Mouse (Mus musculus) bone marrow macrophage, adult 2 months (primary cell): ENCODE data around the gene Foxk2. TPM values are rescaled to one million over a fixed set of nuclear protein-coding genes. Genes with fewer than 3 reads are reported as not detected.

Source experiments
- H3K27ac ChIP-seq: 2 replicates; pipeline ENCODE4 v1.5.1; 2012; ENCODE audit warnings: low read depth, low read length; ENCODE audit not compliant: insufficient read depth
- H3K4me1 ChIP-seq: 2 replicates; pipeline ENCODE4 v1.6.1; 2012; ENCODE audit warnings: low read length; ENCODE audit not compliant: control insufficient read depth, insufficient read depth
- H3K4me3 ChIP-seq: 2 replicates; pipeline ENCODE4 v1.5.1; 2012; ENCODE audit warnings: mild to moderate bottlenecking, low read length, moderate library complexity; ENCODE audit not compliant: insufficient read depth
- CTCF ChIP-seq: IDR thresholded peaks from 2 replicates; pipeline ENCODE4 v1.5.1; 2012; ENCODE audit warnings: low read depth, mild to moderate bottlenecking, low read length, moderate library complexity
- POLR2A ChIP-seq: IDR thresholded peaks from 2 replicates; pipeline ENCODE4 v1.6.1; 2012; ENCODE audit warnings: mild to moderate bottlenecking, low read depth, low read length, borderline replicate concordance
- polyA plus RNA-seq: library from polyadenylated mRNA; stranded (reverse); fragments of >200 nt; gene quantifications from 2 replicates; pipeline ENCODE4 v1.2.4, GENCODE M21; 2012; ENCODE audit not compliant: missing spikeins, insufficient read depth, insufficient read length

Gene Foxk2
- polyA plus RNA-seq, 1 experiment = 15.5 TPM

- H3K27ac ChIP-seq = no peak overlapping the region
- no peak overlapping the region for H3K4me3 ChIP-seq
- no peak for TF ChIP-seq CTCF
- peaks cover 38% of the 10 kb centered on the region for H3K4me1 ChIP-seq
Observed at GRCm38 (mm10) chr11:121231628-121232291, 28.0 kb upstream of the Foxk2 start.

GRCm38 (mm10) chr11:121232706-121233105, 27.1 kb upstream of the Foxk2 start:
- H3K4me1 ChIP-seq = peaks cover 31% of the 10 kb centered on the region

GRCm38 (mm10) chr11:121235475-121236238, 24.1 kb upstream of the Foxk2 start:
- peak overlapping the region; percentile 85; the same call in 1 of the 2 replicates for H3K27ac ChIP-seq
- TF ChIP-seq POLR2A (no peak), CTCF (no peak)
- no peak overlapping the region; the same call in 1 of the 2 replicates for H3K4me3 ChIP-seq
- peaks cover 25% of the 10 kb centered on the region for H3K4me1 ChIP-seq

More at GRCm38 (mm10) chr11:121232706-121233105, 27.1 kb upstream of the Foxk2 start:
- no peak overlapping the region for H3K4me3 ChIP-seq
- TF ChIP-seq POLR2A (no peak), CTCF (no peak)
- no peak overlapping the region for H3K27ac ChIP-seq

GRCm38 (mm10) chr11:121236564-121237344, 23.0 kb upstream of the Foxk2 start, which contains the start of gene Narf:
Gene Narf, plus strand, starts transcription at chr11:121237253.
- H3K27ac ChIP-seq = peak within 1 kb of the TSS; percentile 85
- peaks cover 25% of the 10 kb centered on the region for H3K4me1 ChIP-seq
- peak within 1 kb of the TSS; percentile 93 for H3K4me3 ChIP-seq
- TF ChIP-seq POLR2A = peak; percentile 87; the same call in 1 of the 2 replicates
- no peak for TF ChIP-seq CTCF

GRCm38 (mm10) chr11:121237345-121238128, 22.3 kb upstream of the Foxk2 start:
- Histone ChIP-seq H3K27ac (peak overlapping the region; percentile 71), H3K4me3 (peak overlapping the region; percentile 93), H3K4me1 (peaks cover 32% of the 10 kb centered on the region)
- TF ChIP-seq CTCF = no peak
- no peak for TF ChIP-seq POLR2A

GRCm38 (mm10) chr11:121239669-121240068, 20.1 kb upstream of the Foxk2 start:
- no peak overlapping the region for H3K27ac ChIP-seq
- no peak overlapping the region for H3K4me3 ChIP-seq
- H3K4me1 ChIP-seq = peaks cover 21% of the 10 kb centered on the region
- TF ChIP-seq POLR2A = no peak
- no peak for TF ChIP-seq CTCF

- no peak overlapping the region for H3K27ac ChIP-seq
- H3K4me3 ChIP-seq = no peak overlapping the region
- no peak for TF ChIP-seq CTCF
- TF ChIP-seq POLR2A = no peak
- H3K4me1 ChIP-seq = no peaks in the 10 kb centered on the region
Observed at GRCm38 (mm10) chr11:121250196-121250595, 9.6 kb upstream of the Foxk2 start.

GRCm38 (mm10) chr11:121260211-121260906, 569 bp downstream of the Foxk2 start:
- peak overlapping the region; percentile 88 for H3K4me3 ChIP-seq
- TF ChIP-seq POLR2A = no peak
- no peak for TF ChIP-seq CTCF
- H3K27ac ChIP-seq = peak overlapping the region; percentile 36
- H3K4me1 ChIP-seq = no peaks in the 10 kb centered on the region
